Mouse (Mus musculus): Measurements from ENCODE around the gene Zfp143. TPM values are rescaled to one million over a fixed set of nuclear protein-coding genes. Genes with fewer than 3 reads are reported as not detected.

Gene Zfp143
- polyA plus RNA-seq, 1 experiment, result 0.18 TPM

DNA sequence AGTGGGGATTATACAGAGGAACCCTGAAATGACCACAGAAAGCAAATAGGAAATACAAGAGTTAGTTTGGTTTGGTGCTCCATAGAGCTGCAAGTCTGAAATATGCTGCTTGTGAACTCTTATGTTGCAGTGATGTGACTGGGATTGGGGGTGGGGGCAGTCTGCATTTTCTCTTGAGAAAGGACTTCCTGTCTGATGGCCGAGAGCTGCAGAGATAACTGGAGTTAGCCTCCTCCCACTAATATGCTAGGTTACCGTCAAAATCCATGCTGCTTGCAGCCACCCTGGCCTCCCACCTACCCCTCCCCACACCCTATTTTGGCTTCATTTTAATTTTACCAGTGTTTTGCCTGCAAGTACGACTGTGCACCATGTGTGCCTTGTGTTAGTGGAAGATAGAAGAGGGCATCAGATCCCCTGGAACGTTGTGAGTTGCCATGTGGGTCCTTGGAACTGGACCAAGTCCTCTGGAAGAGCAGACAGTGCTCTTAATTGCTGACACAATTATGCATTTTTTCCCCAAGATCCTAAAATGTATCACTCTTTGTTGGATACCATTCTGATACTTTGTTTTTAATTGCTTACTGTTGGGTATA lies 49.1 kb downstream of the Zfp143 start:
- Histone ChIP-seq H3K9me3 (no peaks in the 10 kb centered on the region), H3K4me3 (replicated peaks) (no peak overlapping the region), H3K36me3 (replicated peaks; ENCODE audit: low read length) (no peaks in the 10 kb centered on the region), H3K4me1 (peaks cover 35% of the 10 kb centered on the region), H3K27me3 (replicated peaks) (no peaks in the 10 kb centered on the region)
- no peak for TF ChIP-seq GATA1 (IDR thresholded peaks at IDR 0.05; ENCODE audit: borderline replicate concordance, low read length)
- TF ChIP-seq FLI1 (IDR thresholded peaks at IDR 0.05; ENCODE audit: low read length), result no peak

GRCm38 (mm10) chr7:110114699-110115098 lies 53.7 kb downstream of the Zfp143 start:
- Histone ChIP-seq H3K27me3 (replicated peaks) (no peaks in the 10 kb centered on the region), H3K4me1 (peaks cover 13% of the 10 kb centered on the region), H3K9me3 (no peaks in the 10 kb centered on the region), H3K36me3 (replicated peaks; ENCODE audit: low read length) (no peaks in the 10 kb centered on the region), H3K4me3 (replicated peaks) (no peak overlapping the region)
- TF ChIP-seq FLI1 (IDR thresholded peaks at IDR 0.05; ENCODE audit: low read length) (no peak), GATA1 (IDR thresholded peaks at IDR 0.05; ENCODE audit: borderline replicate concordance, low read length) (no peak)

GRCm38 (mm10) chr7:110116731-110117291 lies 55.8 kb downstream of the Zfp143 start:
- no peak for TF ChIP-seq FLI1 (IDR thresholded peaks at IDR 0.05; ENCODE audit: low read length)
- no peak for TF ChIP-seq GATA1 (IDR thresholded peaks at IDR 0.05; ENCODE audit: borderline replicate concordance, low read length)
- H3K36me3 ChIP-seq (replicated peaks; ENCODE audit: low read length), result no peaks in the 10 kb centered on the region
- H3K4me1 ChIP-seq, result peaks cover 15% of the 10 kb centered on the region; the same call in 1 of the 2 replicates
- no peaks in the 10 kb centered on the region for H3K27me3 ChIP-seq (replicated peaks)
- H3K9me3 ChIP-seq, result no peaks in the 10 kb centered on the region
- H3K4me3 ChIP-seq (replicated peaks), result no peak overlapping the region

DNA sequence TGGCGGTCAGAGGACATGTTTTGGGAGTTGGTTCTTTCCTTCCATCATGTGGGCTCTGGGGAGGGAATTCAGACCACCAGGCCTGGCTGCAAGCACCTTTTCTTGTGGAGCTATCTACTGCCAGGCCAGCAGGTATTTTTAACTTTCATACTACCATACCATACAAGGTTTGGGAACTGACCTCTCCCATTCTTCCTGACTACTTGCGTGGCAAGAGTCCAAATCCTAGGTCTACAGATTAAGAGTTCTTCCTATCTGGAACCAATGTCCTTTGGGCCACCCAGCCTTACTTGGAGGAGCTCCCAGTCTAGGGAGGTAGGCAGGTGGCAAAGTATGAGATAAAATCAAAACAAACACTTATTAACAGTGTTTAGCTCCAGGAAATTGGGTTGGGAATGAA lies 57.4 kb downstream of the Zfp143 start:
- Histone ChIP-seq H3K36me3 (replicated peaks; ENCODE audit: low read length) (no peaks in the 10 kb centered on the region), H3K4me3 (replicated peaks) (no peak overlapping the region), H3K4me1 (peaks cover 16% of the 10 kb centered on the region; the same call in 1 of the 2 replicates), H3K9me3 (no peaks in the 10 kb centered on the region), H3K27me3 (replicated peaks) (no peaks in the 10 kb centered on the region)
- TF ChIP-seq GATA1 (IDR thresholded peaks at IDR 0.05; ENCODE audit: borderline replicate concordance, low read length), result no peak
- no peak for TF ChIP-seq FLI1 (IDR thresholded peaks at IDR 0.05; ENCODE audit: low read length)

DNA sequence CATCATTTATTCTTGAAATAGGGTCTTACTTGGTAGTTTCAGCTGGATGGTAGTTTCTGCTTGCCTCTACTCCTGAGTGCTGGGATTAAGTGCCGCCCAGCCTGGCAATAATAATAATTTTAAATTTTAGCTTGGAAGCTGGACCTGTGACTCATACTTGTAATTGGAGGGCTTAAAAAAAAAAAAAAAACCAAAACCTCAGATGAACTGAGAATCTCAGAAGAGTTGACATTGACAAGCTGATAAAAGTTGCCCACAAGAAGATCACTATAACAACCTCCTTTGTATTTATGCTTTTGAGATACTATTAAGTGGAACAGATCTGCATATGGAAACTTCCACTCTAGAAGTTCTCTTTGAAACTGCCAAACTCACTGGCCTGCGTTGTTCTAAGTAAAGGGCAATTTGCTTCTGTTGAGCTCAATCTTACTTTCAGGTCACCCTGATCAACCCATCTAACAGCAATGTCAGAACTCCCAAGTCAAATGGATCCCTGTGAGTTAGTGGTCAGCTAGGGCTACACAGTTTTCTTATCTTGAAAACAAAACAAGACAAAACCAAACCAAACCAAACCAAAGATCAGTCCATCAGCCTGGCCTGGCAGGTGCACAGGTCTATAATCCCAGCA lies 59.3 kb downstream of the Zfp143 start:
- H3K36me3 ChIP-seq (replicated peaks; ENCODE audit: low read length), result no peaks in the 10 kb centered on the region
- H3K4me1 ChIP-seq, result peaks cover 35% of the 10 kb centered on the region
- no peak for TF ChIP-seq FLI1 (IDR thresholded peaks at IDR 0.05; ENCODE audit: low read length)
- TF ChIP-seq GATA1 (IDR thresholded peaks at IDR 0.05; ENCODE audit: borderline replicate concordance, low read length), result no peak
- no peaks in the 10 kb centered on the region for H3K9me3 ChIP-seq
- H3K4me3 ChIP-seq (replicated peaks), result peak overlapping the region; percentile 100
- H3K27me3 ChIP-seq (replicated peaks), result no peaks in the 10 kb centered on the region

DNA sequence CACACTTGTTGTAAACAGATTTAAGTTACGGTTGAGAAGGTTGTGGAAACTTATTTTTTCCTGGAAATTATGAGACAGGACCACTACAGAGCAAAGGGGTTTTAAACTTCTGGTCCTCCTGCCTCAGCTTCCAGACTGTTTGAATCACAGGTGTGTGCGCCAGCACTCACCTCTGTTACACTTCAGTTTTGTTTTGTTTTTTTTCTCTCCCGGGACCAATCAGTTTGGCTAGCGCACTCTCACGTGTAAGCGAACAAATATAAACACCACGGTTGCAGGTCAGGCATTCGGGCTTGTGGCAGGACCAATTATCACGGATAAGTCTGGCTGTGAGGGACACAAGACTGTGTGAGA lies 60.1 kb downstream of the Zfp143 start:
- no peak for TF ChIP-seq FLI1 (IDR thresholded peaks at IDR 0.05; ENCODE audit: low read length)
- TF ChIP-seq GATA1 (IDR thresholded peaks at IDR 0.05; ENCODE audit: borderline replicate concordance, low read length), result no peak

DNA sequence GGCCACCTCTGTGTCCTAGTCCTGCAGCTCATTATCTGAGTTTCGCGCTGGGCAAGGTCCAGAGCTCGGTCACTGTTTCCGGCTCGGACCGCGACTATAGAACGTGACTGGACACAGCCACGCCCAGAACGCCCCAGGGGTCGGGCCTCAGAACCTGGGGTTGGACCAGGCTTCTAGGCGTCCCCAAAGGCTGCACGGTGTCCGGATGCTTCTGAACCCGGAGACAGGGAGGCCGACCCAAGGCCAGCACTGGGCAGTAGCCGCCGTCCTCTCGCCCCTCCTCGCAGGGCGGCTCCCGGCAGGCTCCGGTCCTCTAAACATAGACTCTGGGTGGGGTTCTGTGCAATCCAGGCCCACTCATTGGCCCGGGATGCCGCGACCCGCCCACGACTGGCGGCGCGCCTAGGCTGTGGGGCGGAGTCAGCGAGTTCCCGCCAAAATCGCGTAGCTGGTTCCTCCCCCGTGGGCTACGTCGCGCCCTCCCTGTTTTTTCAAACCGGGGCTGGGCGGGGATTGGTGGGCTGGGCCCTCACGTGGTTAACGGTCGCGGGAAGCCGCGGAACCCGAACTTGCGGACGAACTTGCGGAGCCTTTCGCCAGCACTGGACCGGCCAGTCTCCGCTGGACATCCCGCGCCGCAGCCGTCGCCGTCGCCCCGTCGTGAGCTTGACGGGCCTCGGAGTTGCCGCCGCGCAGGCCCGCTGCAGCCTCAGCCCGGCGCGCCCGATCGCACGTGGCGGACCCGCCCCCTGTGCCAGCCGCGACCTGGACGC lies 60.7 kb downstream of the Zfp143 start, which contains the start of gene Wee1:
Gene Wee1, plus strand, starts transcription at position 531 of the 773 bp plus-strand sequence.
- H3K4me3 ChIP-seq (replicated peaks), result peak within 1 kb of the TSS; percentile 100
- no peaks in the 10 kb centered on the region for H3K27me3 ChIP-seq (replicated peaks)
- TF ChIP-seq GATA1 (IDR thresholded peaks at IDR 0.05; ENCODE audit: borderline replicate concordance, low read length), result no peak
- TF ChIP-seq FLI1 (IDR thresholded peaks at IDR 0.05; ENCODE audit: low read length), result peak; percentile 6; the same call in 1 of the 2 replicates
- H3K4me1 ChIP-seq, result peaks cover 34% of the 10 kb centered on the region
- no peaks in the 10 kb centered on the region for H3K9me3 ChIP-seq
- H3K36me3 ChIP-seq (replicated peaks; ENCODE audit: low read length), result peaks cover 6% of the 10 kb centered on the region

More for the DNA sequence above, 60.1 kb downstream of the Zfp143 start:
- Histone ChIP-seq H3K4me3 (replicated peaks) (peak overlapping the region; percentile 100), H3K4me1 (peaks cover 35% of the 10 kb centered on the region), H3K9me3 (no peaks in the 10 kb centered on the region), H3K36me3 (replicated peaks; ENCODE audit: low read length) (peaks cover under 1% of the 10 kb centered on the region), H3K27me3 (replicated peaks) (no peaks in the 10 kb centered on the region)

GRCm38 (mm10) chr7:110122289-110122564 lies 61.2 kb downstream of the Zfp143 start:
- H3K4me3 ChIP-seq (replicated peaks), result peak overlapping the region; percentile 100
- TF ChIP-seq FLI1 (IDR thresholded peaks at IDR 0.05; ENCODE audit: low read length), result no peak
- no peak for TF ChIP-seq GATA1 (IDR thresholded peaks at IDR 0.05; ENCODE audit: borderline replicate concordance, low read length)

DNA sequence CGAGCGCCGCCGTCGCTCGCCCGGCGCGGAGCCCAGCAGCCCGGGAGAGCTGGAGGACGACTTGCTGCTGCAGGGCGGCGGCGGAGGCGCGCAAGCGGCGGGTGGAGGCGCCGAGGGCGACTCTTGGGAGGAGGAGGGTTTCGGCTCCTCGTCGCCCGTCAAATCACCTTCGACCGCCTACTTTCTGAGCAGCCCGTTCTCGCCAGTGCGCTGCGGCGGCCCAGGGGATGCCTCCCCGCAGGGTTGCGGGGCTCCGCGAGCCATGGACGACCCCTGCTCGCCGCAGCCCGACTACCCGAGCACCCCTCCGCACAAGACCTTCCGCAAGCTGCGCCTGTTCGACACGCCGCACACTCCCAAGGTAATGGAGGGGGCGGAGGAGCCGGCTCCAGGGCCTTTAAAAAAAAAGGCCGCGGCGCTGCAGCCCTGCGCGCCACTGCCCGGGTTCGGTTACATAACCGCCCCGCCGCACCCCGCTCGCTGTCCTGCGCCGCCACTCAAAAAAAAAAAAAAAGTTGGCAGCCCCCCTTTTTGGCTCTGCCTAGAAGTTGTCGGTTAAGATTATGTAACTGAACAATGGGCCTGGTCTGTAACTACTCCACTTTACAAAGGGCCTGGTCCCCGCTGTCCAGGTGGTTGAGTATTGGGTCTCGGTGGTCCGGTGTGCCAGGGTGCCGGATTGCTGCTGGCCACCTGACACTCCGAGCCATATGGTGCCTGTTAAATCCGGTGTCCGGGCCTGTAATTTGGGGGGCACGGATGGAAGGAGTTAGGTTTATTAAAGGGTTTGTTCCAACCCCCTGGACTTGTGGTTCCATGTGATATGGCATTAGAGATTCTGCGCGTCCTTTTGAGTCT lies 61.8 kb downstream of the Zfp143 start:
- Histone ChIP-seq H3K4me3 (replicated peaks) (peak overlapping the region; percentile 100), H3K36me3 (replicated peaks; ENCODE audit: low read length) (peaks cover 14% of the 10 kb centered on the region), H3K9me3 (no peaks in the 10 kb centered on the region), H3K4me1 (peaks cover 32% of the 10 kb centered on the region), H3K27me3 (replicated peaks) (no peaks in the 10 kb centered on the region)
- TF ChIP-seq GATA1 (IDR thresholded peaks at IDR 0.05; ENCODE audit: borderline replicate concordance, low read length) (no peak), FLI1 (IDR thresholded peaks at IDR 0.05; ENCODE audit: low read length) (no peak)

More at GRCm38 (mm10) chr7:110122289-110122564, 61.2 kb downstream of the Zfp143 start:
- peaks cover 30% of the 10 kb centered on the region for H3K4me1 ChIP-seq
- no peaks in the 10 kb centered on the region for H3K27me3 ChIP-seq (replicated peaks)
- peaks cover 8% of the 10 kb centered on the region for H3K36me3 ChIP-seq (replicated peaks; ENCODE audit: low read length)
- no peaks in the 10 kb centered on the region for H3K9me3 ChIP-seq
